ENCODE assay signal across 8 mouse cellular contexts in the genomic region with DNA sequence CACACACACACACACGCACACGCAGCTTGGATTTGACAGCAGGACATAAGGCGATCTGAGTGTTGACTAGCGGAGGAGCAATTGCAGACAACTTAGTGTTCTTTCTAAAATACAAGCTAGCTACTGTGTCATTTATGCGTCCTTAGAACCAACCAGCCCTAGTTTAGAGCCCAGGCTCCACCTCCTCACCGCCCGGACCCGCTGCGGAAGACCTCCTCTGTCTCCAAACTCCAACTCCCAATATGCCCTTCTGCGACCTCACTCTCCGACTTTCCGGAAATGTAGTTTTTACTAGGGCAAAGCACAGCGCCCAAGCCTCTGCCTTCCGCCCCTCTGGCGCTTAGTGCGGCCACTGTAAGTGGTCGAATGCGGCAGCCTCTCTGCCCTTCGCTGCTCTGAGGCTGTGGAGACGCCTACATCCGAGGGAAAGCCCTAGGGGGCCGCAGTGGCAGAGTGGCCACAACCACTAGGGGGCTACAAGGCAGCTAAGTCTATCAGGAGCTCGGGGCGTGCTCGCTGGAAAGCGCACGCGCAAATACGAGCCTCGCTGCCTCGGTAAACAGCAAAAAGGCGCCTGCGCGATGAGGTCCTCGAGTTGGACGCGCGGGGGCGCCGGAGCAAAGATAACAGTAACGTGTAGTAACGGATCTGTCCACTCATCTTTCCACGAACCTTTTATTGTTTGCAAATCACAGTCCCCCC. TPM values are rescaled to one million over a fixed set of nuclear protein-coding genes. Genes with fewer than 3 reads are reported as not detected.
DNase-seq lines count a peak whose midpoint lies in the region; ATAC-seq and TF ChIP-seq lines count a peak whose summit lies in the region.

No protein-coding gene starts in this region.

- DNase-seq in 3134 (ENCODE audit: extremely low read depth, insufficient read length, low spot score) = peak; percentile 94
- DNase-seq in adrenal gland, postnatal 36 days = peak; percentile 97 to 98
- peak; percentile 98 for DNase-seq in heart, adult 18-20 months
- peak; percentile 99 for DNase-seq in kidney, adult 2 months
- peak; percentile 98 for DNase-seq in spleen, adult 2 months (ENCODE audit: low read depth in 1 of 2, low spot score in 2 of 2)

- 1% methylated on average over 43 of the region's 43 CpGs for WGBS in embryonic facial prominence, embryonic 13.5 days
- WGBS in kidney, adult 2 months = under 1% methylated on average over 43 of the region's 43 CpGs
- under 1% methylated on average over 43 of the region's 43 CpGs for WGBS in limb, embryonic 12.5 days
- WGBS in midbrain, embryonic 15.5 days = under 1% methylated on average over 43 of the region's 43 CpGs
- under 1% methylated on average over 43 of the region's 43 CpGs for WGBS in spleen, adult 2 months

- peak; percentile 92 for ATAC-seq in embryonic facial prominence, embryonic 13.5 days (ENCODE audit: insufficient number of reproducible peaks, insufficient read depth, low FRiP score, low TSS enrichment, low read depth)
- ATAC-seq in limb, embryonic 12.5 days (ENCODE audit: insufficient number of reproducible peaks, insufficient read depth, low FRiP score, low TSS enrichment, low read depth) = peak; percentile 94
- ATAC-seq in midbrain, embryonic 15.5 days (replicated peaks) = peak; percentile 96

- peak overlapping the region; percentile 78 for H3K9ac ChIP-seq in embryonic facial prominence, embryonic 13.5 days
- peak overlapping the region; percentile 63 for H3K9ac ChIP-seq in limb, embryonic 12.5 days (replicated peaks)
- peak overlapping the region; percentile 78 for H3K9ac ChIP-seq in midbrain, embryonic 15.5 days

- peak overlapping the region; percentile 94 for H3K27ac ChIP-seq in embryonic facial prominence, embryonic 13.5 days
- peak overlapping the region; percentile 98 for H3K27ac ChIP-seq in kidney, adult 2 months (ENCODE audit: insufficient read depth, low read depth, low read length)
- H3K27ac ChIP-seq in limb, embryonic 12.5 days = peak overlapping the region; percentile 94
- H3K27ac ChIP-seq in midbrain, embryonic 15.5 days = peak overlapping the region; percentile 93
- H3K27ac ChIP-seq in spleen, adult 2 months (ENCODE audit: insufficient read depth, low read length) = peak overlapping the region; percentile 99

- H3K4me3 ChIP-seq in embryonic facial prominence, embryonic 13.5 days = peak overlapping the region; percentile 72
- peak overlapping the region; percentile 73 for H3K4me3 ChIP-seq in kidney, adult 2 months (ENCODE audit: insufficient read depth, low read depth, low read length)
- H3K4me3 ChIP-seq in limb, embryonic 12.5 days (replicated peaks) = peak overlapping the region; percentile 59
- peak overlapping the region; percentile 77 for H3K4me3 ChIP-seq in midbrain, embryonic 15.5 days
- peak overlapping the region; percentile 79 for H3K4me3 ChIP-seq in spleen, adult 2 months (ENCODE audit: extremely low read depth, insufficient read depth, insufficient read length)

- H3K36me3 ChIP-seq in embryonic facial prominence, embryonic 13.5 days = no peaks in the 10 kb centered on the region
- no peaks in the 10 kb centered on the region for H3K36me3 ChIP-seq in kidney, adult 2 months (ENCODE audit: control insufficient read depth, insufficient read depth, low read length)
- H3K36me3 ChIP-seq in limb, embryonic 12.5 days = no peaks in the 10 kb centered on the region
- H3K36me3 ChIP-seq in midbrain, embryonic 15.5 days (replicated peaks) = no peaks in the 10 kb centered on the region
- no peaks in the 10 kb centered on the region for H3K36me3 ChIP-seq in spleen, adult 2 months (ENCODE audit: control insufficient read depth, insufficient read depth, low read length)

- peak overlapping the region; percentile 61 for H3K4me2 ChIP-seq in embryonic facial prominence, embryonic 13.5 days
- H3K4me2 ChIP-seq in limb, embryonic 12.5 days = peak overlapping the region; percentile 60
- peak overlapping the region; percentile 59 for H3K4me2 ChIP-seq in midbrain, embryonic 15.5 days

- TF ChIP-seq CTCF in kidney, adult 2 months (conservative IDR thresholded peaks at IDR 0.05; ENCODE audit: insufficient read depth, insufficient read length, low read depth, low read length) = peak; percentile 71
- TF ChIP-seq CTCF in spleen, adult 2 months (IDR thresholded peaks at IDR 0.05; ENCODE audit: extremely low read depth, insufficient read depth, insufficient read length, insufficient replicate concordance) = peak; percentile 65

- TF ChIP-seq POLR2A in kidney, adult 2 months (IDR thresholded peaks at IDR 0.05; ENCODE audit: low read depth, low read length) = peak; percentile 29
- no peak; the same call in none of the 2 replicates for TF ChIP-seq POLR2A in spleen, adult 2 months (IDR thresholded peaks at IDR 0.05; ENCODE audit: low read depth, low read length)

- no peaks in the 10 kb centered on the region for H3K27me3 ChIP-seq in embryonic facial prominence, embryonic 13.5 days
- no peaks in the 10 kb centered on the region for H3K27me3 ChIP-seq in kidney, adult 2 months (replicated peaks; ENCODE audit: control insufficient read depth, insufficient read depth, low read length)
- H3K27me3 ChIP-seq in limb, embryonic 12.5 days = peaks cover 3% of the 10 kb centered on the region; the same call in 1 of the 2 replicates
- H3K27me3 ChIP-seq in midbrain, embryonic 15.5 days (replicated peaks) = no peaks in the 10 kb centered on the region
- no peaks in the 10 kb centered on the region for H3K27me3 ChIP-seq in spleen, adult 2 months (ENCODE audit: control insufficient read depth, insufficient read depth, low read length)

- 0 out of 2 replicates have a peak, but pooled peaks cover 4% of the 10 kb centered on the region for H3K4me1 ChIP-seq in embryonic facial prominence, embryonic 13.5 days
- peaks cover 20% of the 10 kb centered on the region; the same call in 1 of the 2 replicates for H3K4me1 ChIP-seq in kidney, adult 2 months (ENCODE audit: control insufficient read depth, insufficient read depth, low read length)
- 0 out of 2 replicates have a peak, but pooled peaks cover 4% of the 10 kb centered on the region for H3K4me1 ChIP-seq in limb, embryonic 12.5 days (replicated peaks)
- H3K4me1 ChIP-seq in midbrain, embryonic 15.5 days = no peaks in the 10 kb centered on the region
- no peaks in the 10 kb centered on the region for H3K4me1 ChIP-seq in spleen, adult 2 months (ENCODE audit: control insufficient read depth, insufficient read depth, insufficient read length)

- H3K9me3 ChIP-seq in embryonic facial prominence, embryonic 13.5 days = no peaks in the 10 kb centered on the region
- H3K9me3 ChIP-seq in limb, embryonic 12.5 days = no peaks in the 10 kb centered on the region
- H3K9me3 ChIP-seq in midbrain, embryonic 15.5 days = no peaks in the 10 kb centered on the region

RNA-seq across cellular contexts. Expression of a gene that starts 6.4 kb away (rescaled TPM):
- 10 to 100 TPM; 22.5 to 60.5 TPM for total RNA-seq in adrenal gland, postnatal 36 days (2021)
- 22.7 and 26.3 TPM in 2 replicates for polyA plus RNA-seq in embryonic facial prominence, embryonic 13.5 days (2015; fragmentation: Nextera tagmentation; extraction: Ambion mirVana)
- total RNA-seq in heart, adult 18-20 months (2021) = 10 to 100 TPM; 68.5 to 72.5 TPM
- 467 and 503 TPM in 2 replicates for polyA plus RNA-seq in kidney, adult 2 months (2012; rRNA removed)
- 17.2 and 17.8 TPM in 2 replicates for polyA plus RNA-seq in limb, embryonic 12.5 days (2016; fragmentation: Nextera tagmentation; extraction: Ambion mirVana)
- polyA plus RNA-seq in midbrain, embryonic 15.5 days (2015; fragmentation: Nextera tagmentation; extraction: Ambion mirVana) = 8.7 and 9.6 TPM in 2 replicates
- polyA plus RNA-seq in spleen, adult 2 months (2012; rRNA removed) = 29.3 and 42.0 TPM in 2 replicates

RNA-seq across cellular contexts. Expression of a gene that starts 8.4 kb away (rescaled TPM):
- 10 to 100 TPM; 14.6 to 34.6 TPM for total RNA-seq in adrenal gland, postnatal 36 days (2021)
- polyA plus RNA-seq in embryonic facial prominence, embryonic 13.5 days (2015; fragmentation: Nextera tagmentation; extraction: Ambion mirVana) = 15.7 and 17.9 TPM in 2 replicates
- total RNA-seq in heart, adult 18-20 months (2021) = 1 to 10 TPM; 5.5 to 7.4 TPM
- 12.3 and 19.4 TPM in 2 replicates for polyA plus RNA-seq in kidney, adult 2 months (2012; rRNA removed)
- polyA plus RNA-seq in limb, embryonic 12.5 days (2016; fragmentation: Nextera tagmentation; extraction: Ambion mirVana) = 23.2 and 25.8 TPM in 2 replicates
- polyA plus RNA-seq in midbrain, embryonic 15.5 days (2015; fragmentation: Nextera tagmentation; extraction: Ambion mirVana) = 26.1 and 26.9 TPM in 2 replicates
- 62.9 and 86.0 TPM in 2 replicates for polyA plus RNA-seq in spleen, adult 2 months (2012; rRNA removed)

RNA-seq across cellular contexts. Expression of a gene that starts 37.4 kb away (rescaled TPM):
- 10 to 100 TPM; 30.0 to 35.4 TPM for total RNA-seq in adrenal gland, postnatal 36 days (2021)
- 41.4 and 46.5 TPM in 2 replicates for polyA plus RNA-seq in embryonic facial prominence, embryonic 13.5 days (2015; fragmentation: Nextera tagmentation; extraction: Ambion mirVana)
- total RNA-seq in heart, adult 18-20 months (2021) = 10 to 100 TPM; 31.3 to 35.1 TPM
- 68.7 and 69.7 TPM in 2 replicates for polyA plus RNA-seq in kidney, adult 2 months (2012; rRNA removed)
- polyA plus RNA-seq in limb, embryonic 12.5 days (2016; fragmentation: Nextera tagmentation; extraction: Ambion mirVana) = 18.0 and 24.0 TPM in 2 replicates
- 10.4 and 10.6 TPM in 2 replicates for polyA plus RNA-seq in midbrain, embryonic 15.5 days (2015; fragmentation: Nextera tagmentation; extraction: Ambion mirVana)
- polyA plus RNA-seq in spleen, adult 2 months (2012; rRNA removed) = 227 and 248 TPM in 2 replicates

Comparison
In these comparisons a context has a peak if more than half of its experiments do, and no peak if none do; other contexts are left out.
1. Peak in every context shown above with its lines: DNase-seq, ATAC-seq, H3K4me3 ChIP-seq and H3K27ac ChIP-seq.
2. RNA of a gene that starts 6.4 kb away (polyA plus RNA-seq): 467 to 503 TPM in kidney, adult 2 months; 29.3 to 42.0 TPM in spleen, adult 2 months, 22.7 to 26.3 TPM in embryonic facial prominence, embryonic 13.5 days, 17.2 to 17.8 TPM in limb, embryonic 12.5 days and 8.7 to 9.6 TPM in midbrain, embryonic 15.5 days; every median in the first group is over 10 times any median in the second.